Mouse (Mus musculus) stomach, embryonic 16.5 days (tissue): Measurements from ENCODE around the gene Gfer. TPM values are rescaled to one million over a fixed set of nuclear protein-coding genes. Genes with fewer than 3 reads are reported as not detected.
A peak's percentile ranks its signal among the peaks of the same experiment; 100 is the strongest.

Source experiments
- ATAC-seq: fragments of 200-750 bp; cut with Nextera tagmentation; 2 replicates; pipeline ENCODE4 v1.8.0; 2017; ENCODE audit warnings: moderate number of reproducible peaks, moderate TSS enrichment; ENCODE audit not compliant: insufficient read depth, low FRiP score
- H3K27ac ChIP-seq: fragments of 300-500 bp; sonication (generic); 2 replicates; pipeline ENCODE4 v1.5.1; 2014; ENCODE audit warnings: low read length
- H3K27me3 ChIP-seq: fragments of 300-500 bp; sonication (generic); 2 replicates; pipeline ENCODE4 v1.6.1; 2014; ENCODE audit warnings: low read length, control low read depth, mixed read lengths; ENCODE audit not compliant: control insufficient read depth, insufficient read depth
- H3K36me3 ChIP-seq: fragments of 300-500 bp; sonication (generic); 2 replicates; pipeline ENCODE4 v1.6.1; 2014; ENCODE audit warnings: low read length; ENCODE audit not compliant: control insufficient read depth, insufficient read depth
- H3K4me1 ChIP-seq: fragments of 300-500 bp; sonication (generic); 2 replicates; pipeline ENCODE4 v1.6.1; 2014; ENCODE audit warnings: low read length, control low read depth, mixed read lengths; ENCODE audit not compliant: control insufficient read depth, insufficient read depth
- H3K4me2 ChIP-seq: fragments of 300-500 bp; sonication (generic); 2 replicates; pipeline ENCODE4 v1.6.1; 2014; ENCODE audit warnings: low read depth, low read length, mixed read lengths
- H3K4me3 ChIP-seq: fragments of 300-500 bp; sonication (generic); replicated peaks from 2 replicates; pipeline ENCODE4 v1.5.1; 2014; ENCODE audit warnings: mild to moderate bottlenecking, low read length
- H3K9ac ChIP-seq: fragments of 300-500 bp; sonication (generic); 2 replicates; pipeline ENCODE4 v1.6.1; 2014; ENCODE audit warnings: low read length
- H3K9me3 ChIP-seq: fragments of 300-500 bp; sonication (generic); replicated peaks from 2 replicates; pipeline ENCODE4 v1.6.1; 2016; ENCODE audit warnings: low read length, control low read depth; ENCODE audit not compliant: control insufficient read depth
- WGBS: fragments of 180-500 bp; shearing (Covaris S2); extraction: QIAGEN DNeasy Blood & Tissue Kit; methylation state at CpG from one replicate; pipeline ENCODE4 v1.1.7; 2014; 5-methylcytosine and 5-hydroxymethylcytosine counted together
- polyA plus RNA-seq: library from polyadenylated mRNA; unstranded; fragments of >200 nt; fragmentation: Nextera tagmentation; extraction: Ambion mirVana; gene quantifications from 2 replicates; pipeline ENCODE4 v1.2.1, GENCODE M21; 2015

The Gfer gene
- polyA plus RNA-seq, 1 experiment from 2014 or later, result 35.2 TPM

GRCm38 (mm10) chr17:24701251-24701650, 5.3 kb upstream of the Gfer start:
- Histone ChIP-seq H3K4me2 (no peak overlapping the region), H3K36me3 (peaks cover 23% of the 10 kb centered on the region), H3K27me3 (no peaks in the 10 kb centered on the region), H3K9ac (no peak overlapping the region), H3K4me1 (peaks cover 22% of the 10 kb centered on the region), H3K27ac (no peak overlapping the region), H3K9me3 (no peaks in the 10 kb centered on the region), H3K4me3 (no peak overlapping the region)
- ATAC-seq, result no peak
- WGBS, result 93% methylated on average over 9 of the region's 9 CpGs

DNA sequence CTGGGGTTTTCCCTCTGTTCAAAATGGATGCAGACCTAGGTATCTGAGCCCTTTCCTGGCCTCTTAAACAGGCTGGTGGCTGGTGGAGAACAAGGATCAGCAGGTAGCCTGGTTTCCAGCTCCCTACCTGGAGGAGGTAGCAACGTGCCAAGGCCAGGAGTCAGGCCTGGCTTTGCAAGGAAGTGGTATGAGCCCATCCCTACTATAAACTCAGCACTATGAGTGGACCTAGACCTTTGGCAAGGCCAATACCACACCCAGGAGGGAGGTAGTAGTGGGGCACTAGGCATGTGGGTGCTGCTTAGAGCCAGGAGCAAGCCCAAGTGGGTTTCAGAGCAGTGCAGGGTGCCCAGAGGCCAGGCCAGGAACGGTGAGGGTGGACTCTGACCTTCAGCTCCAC, 3.5 kb upstream of the Gfer start:
- Histone ChIP-seq H3K27me3 (no peaks in the 10 kb centered on the region), H3K4me3 (no peak overlapping the region), H3K4me2 (no peak overlapping the region), H3K27ac (no peak overlapping the region), H3K9ac (peak overlapping the region; percentile 1; the same call in 1 of the 2 replicates), H3K4me1 (peaks cover 24% of the 10 kb centered on the region), H3K36me3 (peaks cover 21% of the 10 kb centered on the region), H3K9me3 (no peaks in the 10 kb centered on the region)
- ATAC-seq, result no peak
- WGBS, result 75% methylated on average over 2 of the region's 2 CpGs

GRCm38 (mm10) chr17:24698715-24699114, 2.8 kb upstream of the Gfer start:
- Histone ChIP-seq H3K4me2 (0 out of 2 replicates have a peak overlapping the region, but pooled peaks have one; percentile 15), H3K9me3 (no peaks in the 10 kb centered on the region), H3K27me3 (no peaks in the 10 kb centered on the region), H3K4me3 (no peak overlapping the region), H3K36me3 (peaks cover 15% of the 10 kb centered on the region), H3K27ac (peak overlapping the region; percentile 64; the same call in 1 of the 2 replicates), H3K4me1 (peaks cover 24% of the 10 kb centered on the region), H3K9ac (no peak overlapping the region; the same call in 1 of the 2 replicates)
- ATAC-seq, result no peak
- 66% methylated on average over 9 of the region's 9 CpGs for WGBS

- ATAC-seq, result no peak
- 0 out of 2 replicates have a peak overlapping the region, but pooled peaks have one; percentile 15 for H3K4me2 ChIP-seq
- WGBS, result 27% methylated on average over 5 of the region's 5 CpGs
These were observed 2.0 kb upstream of the Gfer start for GRCm38 (mm10) chr17:24697985-24698384.

DNA sequence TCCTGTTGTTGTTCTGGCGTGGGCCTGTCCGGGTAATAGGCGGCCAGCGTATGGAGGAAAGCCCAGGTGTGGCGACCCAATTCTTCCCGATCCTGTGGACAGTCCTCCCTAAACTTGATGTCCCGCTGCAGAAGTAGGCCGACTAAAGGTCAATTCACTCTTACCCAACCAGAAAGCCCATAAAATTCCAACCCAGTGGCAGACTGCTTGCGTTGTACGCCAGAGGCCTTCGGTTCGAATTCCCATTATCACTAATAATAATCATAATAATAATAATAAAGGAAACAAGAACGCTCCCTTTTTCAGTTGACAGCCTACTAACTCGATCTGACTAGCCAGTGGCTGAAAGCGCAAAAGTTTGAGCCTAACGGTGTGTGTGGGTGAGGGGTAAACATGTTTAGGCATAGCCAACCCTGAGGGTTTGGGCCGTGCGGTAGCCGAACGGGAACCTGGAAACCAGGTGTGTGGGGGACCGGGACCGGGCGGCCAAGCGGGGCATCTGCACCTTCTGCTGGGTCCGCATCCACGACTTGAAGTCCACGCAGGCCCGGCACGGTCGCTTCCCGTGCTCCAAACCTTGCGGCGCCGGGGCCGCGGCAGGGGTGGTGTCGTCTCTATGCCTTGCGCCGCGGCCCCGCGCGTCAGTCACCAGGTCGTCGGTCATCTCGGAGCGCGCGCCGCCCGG, 488 bp downstream of the Gfer start:
- ATAC-seq, result peak; percentile 5; the same call in 1 of the 2 replicates
- Histone ChIP-seq H3K27ac (peak overlapping the region; percentile 91), H3K9ac (peak overlapping the region; percentile 92), H3K4me1 (peaks cover 24% of the 10 kb centered on the region), H3K4me2 (peak overlapping the region; percentile 88), H3K27me3 (peaks cover 11% of the 10 kb centered on the region; the same call in 1 of the 2 replicates), H3K36me3 (no peaks in the 10 kb centered on the region; the same call in 1 of the 2 replicates), H3K9me3 (no peaks in the 10 kb centered on the region), H3K4me3 (peak overlapping the region; percentile 83)
- 7% methylated on average over 51 of the region's 51 CpGs for WGBS

More at GRCm38 (mm10) chr17:24697985-24698384, 2.0 kb upstream of the Gfer start:
- Histone ChIP-seq H3K9ac (peak overlapping the region; percentile 35), H3K36me3 (peaks cover 13% of the 10 kb centered on the region), H3K27ac (peak overlapping the region; percentile 64), H3K27me3 (no peaks in the 10 kb centered on the region), H3K9me3 (no peaks in the 10 kb centered on the region), H3K4me1 (peaks cover 24% of the 10 kb centered on the region), H3K4me3 (no peak overlapping the region)

DNA sequence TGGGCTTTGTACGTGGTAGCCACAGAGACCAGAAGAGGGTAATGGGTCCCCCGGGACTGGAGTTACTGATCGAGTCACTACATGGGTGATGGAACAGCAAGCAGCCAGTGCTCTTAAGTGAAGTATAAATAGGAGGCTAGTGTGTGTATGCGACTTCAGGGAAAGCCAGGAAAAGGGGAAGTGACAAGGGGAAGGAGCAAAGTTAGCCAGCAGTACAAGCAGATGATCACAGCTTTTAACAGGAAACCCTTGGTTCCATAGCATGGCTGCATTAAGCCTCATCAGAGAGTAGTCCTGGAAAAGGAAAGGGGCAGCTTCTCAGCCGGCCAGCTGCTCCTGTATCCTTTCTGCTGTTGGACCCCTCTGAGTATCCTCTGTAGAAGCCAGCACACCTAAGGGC, 3.6 kb downstream of the Gfer start:
- Histone ChIP-seq H3K9ac (no peak overlapping the region), H3K27me3 (peaks cover 41% of the 10 kb centered on the region), H3K4me2 (no peak overlapping the region), H3K9me3 (no peaks in the 10 kb centered on the region), H3K4me3 (no peak overlapping the region), H3K27ac (no peak overlapping the region), H3K36me3 (no peaks in the 10 kb centered on the region), H3K4me1 (peaks cover 23% of the 10 kb centered on the region)
- ATAC-seq, result no peak
- 83% methylated on average over 5 of the region's 5 CpGs for WGBS

DNA sequence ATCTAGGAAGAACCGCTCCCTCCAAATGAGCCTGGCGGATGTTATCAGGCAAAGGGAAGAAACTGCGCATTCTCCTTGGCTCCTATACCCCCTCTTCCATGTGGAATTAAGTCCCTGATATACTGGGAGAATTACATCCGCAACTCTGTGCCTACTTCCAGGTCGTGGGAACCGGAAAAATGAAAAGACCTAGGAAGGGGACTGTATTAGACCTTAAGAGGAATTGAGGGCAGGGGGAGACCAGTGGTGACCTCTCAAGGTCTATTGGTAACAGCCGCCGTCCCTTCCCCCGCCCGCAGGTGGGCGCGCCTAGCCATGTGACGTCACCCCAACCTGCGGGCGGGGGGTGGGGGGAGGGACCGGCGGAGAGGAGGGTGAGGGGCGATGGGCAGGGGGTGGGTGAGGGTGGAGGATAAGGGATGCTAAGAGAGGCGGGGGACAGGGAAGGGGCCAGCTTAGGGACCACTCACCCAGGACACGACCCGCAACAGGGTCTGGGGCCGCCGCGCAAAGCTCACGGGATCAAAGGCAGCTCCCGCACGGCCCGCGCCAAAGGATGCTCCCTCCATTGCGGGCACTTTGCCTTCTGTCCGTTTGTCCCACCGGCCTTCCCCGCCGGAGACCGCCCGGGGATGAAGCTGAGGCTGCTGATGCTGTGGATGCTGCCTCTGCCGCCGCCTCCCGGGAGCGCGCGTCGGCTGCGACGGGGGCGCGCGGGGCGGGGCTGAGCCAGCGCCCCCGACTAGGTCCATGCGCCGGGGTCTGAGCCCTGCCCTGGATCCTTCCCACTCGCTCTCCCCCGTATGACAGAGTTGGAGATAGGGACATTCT, 6.5 kb downstream of the Gfer start, which contains the start of gene Syngr3:
Gene Syngr3 (minus strand): TSS at position 705 of the 831 bp plus-strand sequence.
- H3K9ac ChIP-seq, result peak within 1 kb of the TSS; percentile 61
- no peaks in the 10 kb centered on the region for H3K36me3 ChIP-seq
- peaks cover 44% of the 10 kb centered on the region for H3K27me3 ChIP-seq
- H3K4me3 ChIP-seq, result peak within 1 kb of the TSS; percentile 54
- no peak for ATAC-seq
- H3K4me1 ChIP-seq, result peaks cover 12% of the 10 kb centered on the region
- no peaks in the 10 kb centered on the region for H3K9me3 ChIP-seq
- no peak within 1 kb of the TSS for H3K27ac ChIP-seq
- 2% methylated on average over 51 of the region's 55 CpGs for WGBS
- H3K4me2 ChIP-seq, result peak within 1 kb of the TSS; percentile 79

DNA sequence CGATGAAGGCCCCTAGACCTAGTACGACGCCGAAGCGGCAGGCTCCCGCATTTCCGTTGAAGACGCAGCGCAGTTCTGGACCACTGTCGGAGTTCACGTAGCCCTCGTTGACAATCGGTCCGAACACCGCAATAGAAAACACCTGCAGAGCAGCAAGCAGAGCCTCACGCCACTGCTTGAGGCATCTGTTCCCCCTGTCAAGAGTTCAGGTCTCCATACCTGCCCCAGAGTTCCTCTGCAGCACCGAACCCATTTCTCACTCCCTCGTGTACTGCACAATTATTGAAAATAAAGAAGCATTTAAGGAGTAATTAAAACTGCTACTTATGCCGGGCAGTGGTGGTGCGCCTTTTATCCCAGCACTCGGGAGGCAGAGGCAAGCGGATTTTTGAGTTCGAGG, 8.4 kb downstream of the Gfer start:
- no peaks in the 10 kb centered on the region for H3K9me3 ChIP-seq
- H3K4me2 ChIP-seq, result peak overlapping the region; percentile 58
- 19% methylated on average over 23 of the region's 23 CpGs for WGBS
- H3K27ac ChIP-seq, result no peak overlapping the region
- H3K9ac ChIP-seq, result peak overlapping the region; percentile 60
- peaks cover 12% of the 10 kb centered on the region for H3K4me1 ChIP-seq
- H3K27me3 ChIP-seq, result peaks cover 44% of the 10 kb centered on the region
- peak overlapping the region; percentile 46 for H3K4me3 ChIP-seq
- no peaks in the 10 kb centered on the region for H3K36me3 ChIP-seq
- no peak for ATAC-seq

DNA sequence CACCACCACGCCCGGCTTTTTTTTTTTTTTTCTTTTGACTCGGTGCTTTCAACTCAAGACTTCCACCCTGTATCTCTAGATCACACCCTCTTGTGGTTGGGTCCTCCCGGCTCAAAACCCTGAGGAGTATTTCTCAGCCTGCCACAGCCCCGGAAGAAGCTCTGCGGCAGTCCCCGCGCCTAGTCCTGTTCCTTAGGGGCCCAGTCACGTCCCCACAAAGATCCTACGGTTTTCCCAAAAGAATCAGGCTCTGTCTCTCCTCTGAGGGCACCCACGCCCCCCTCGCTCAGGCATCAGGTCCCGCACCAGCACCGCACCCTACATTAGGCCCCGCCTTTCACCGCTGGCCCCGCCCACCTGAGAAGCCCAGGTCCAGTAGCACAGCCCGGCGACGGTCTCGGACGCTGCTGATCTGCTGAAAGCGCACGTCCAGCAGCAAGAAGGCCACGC, 8.8 kb downstream of the Gfer start:
- peak; percentile 65 for ATAC-seq
- Histone ChIP-seq H3K4me2 (peak overlapping the region; percentile 58), H3K4me1 (peaks cover 12% of the 10 kb centered on the region), H3K4me3 (peak overlapping the region; percentile 46), H3K27ac (no peak overlapping the region), H3K27me3 (peaks cover 44% of the 10 kb centered on the region), H3K36me3 (no peaks in the 10 kb centered on the region), H3K9me3 (no peaks in the 10 kb centered on the region), H3K9ac (peak overlapping the region; percentile 60)
- 2% methylated on average over 25 of the region's 25 CpGs for whole genome bisulfite sequencing
